Mouse (Mus musculus) frontal cortex, postnatal 10 days (tissue): Measurements from ENCODE around the gene Ybx1.

ENCODE experiments used
- DNase-seq, 2 experiments: peaks; one replicate each; pipeline ENCODE4 v3.0.0; 2022; ENCODE audit warnings: low spot score in 2 of 2, mixed read lengths in 1 of 2

The Ybx1 gene

GRCm38 (mm10) chr4:119274627-119275026 lies 19.8 kb downstream of the Ybx1 start:
- no peak for DNase-seq

- no peak for DNase-seq
Observed at GRCm38 (mm10) chr4:119266606-119267005, 27.8 kb downstream of the Ybx1 start.

- no peak for DNase-seq
Observed at GRCm38 (mm10) chr4:119263459-119263858, 30.9 kb downstream of the Ybx1 start.

- DNase-seq, result no peak
Observed at GRCm38 (mm10) chr4:119262483-119262882, 31.9 kb downstream of the Ybx1 start.

GRCm38 (mm10) chr4:119261087-119261713 lies 33.2 kb downstream of the Ybx1 start:
- DNase-seq, result no peak

- DNase-seq, result no peak
Observed at GRCm38 (mm10) chr4:119259344-119260254, 34.8 kb downstream of the Ybx1 start.

- DNase-seq, result no peak
Observed at GRCm38 (mm10) chr4:119257083-119257482, 37.3 kb downstream of the Ybx1 start.

- no peak for DNase-seq
Observed at GRCm38 (mm10) chr4:119255351-119255750, 39.1 kb downstream of the Ybx1 start, which contains the start of gene Cldn19. TSS of gene Cldn19 (plus strand) at chr4:119255414.

GRCm38 (mm10) chr4:119254012-119254618 lies 40.3 kb downstream of the Ybx1 start:
- DNase-seq, result peak in 1 of 2 experiments; percentile 33

GRCm38 (mm10) chr4:119252025-119252808 lies 42.2 kb downstream of the Ybx1 start:
- DNase-seq, result no peak

GRCm38 (mm10) chr4:119248407-119248965 lies 45.9 kb downstream of the Ybx1 start:
- DNase-seq, result no peak

GRCm38 (mm10) chr4:119247462-119248235 lies 46.8 kb downstream of the Ybx1 start:
- DNase-seq, result peak in 1 of 2 experiments; percentile 65

- no peak for DNase-seq
Observed at GRCm38 (mm10) chr4:119246688-119247225, 47.6 kb downstream of the Ybx1 start.

- no peak for DNase-seq
Observed at GRCm38 (mm10) chr4:119245961-119246360, 48.4 kb downstream of the Ybx1 start.

- peak; percentile 44 to 66 for DNase-seq
Observed at GRCm38 (mm10) chr4:119245556-119245955, 48.8 kb downstream of the Ybx1 start.

GRCm38 (mm10) chr4:119244468-119245240 lies 49.8 kb downstream of the Ybx1 start:
- DNase-seq, result peak; percentile 22 to 42

GRCm38 (mm10) chr4:119242571-119242970 lies 51.8 kb downstream of the Ybx1 start:
- DNase-seq, result no peak

- peak; percentile 56 to 60 for DNase-seq
Observed at GRCm38 (mm10) chr4:119241664-119242063, 52.7 kb downstream of the Ybx1 start.

- DNase-seq, result no peak
Observed at GRCm38 (mm10) chr4:119239181-119239682, 55.2 kb downstream of the Ybx1 start.
